Mouse (Mus musculus) brown adipose tissue, adult 24 weeks (tissue): ENCODE results near the gene Rad9a. TPM values are rescaled to one million over a fixed set of nuclear protein-coding genes. Genes with fewer than 3 reads are reported as not detected.

Source experiments
- H3K27ac ChIP-seq: fragments of 200-500 bp; replicated peaks from 2 replicates; pipeline ENCODE4 v1.5.1; 2012; ENCODE audit warnings: low read depth, mild to moderate bottlenecking, low read length
- H3K4me1 ChIP-seq: fragments of 200-500 bp; 2 replicates; pipeline ENCODE4 v1.6.1; 2012; ENCODE audit warnings: low read length, mixed read lengths; ENCODE audit not compliant: control insufficient read depth, insufficient read depth, insufficient read length
- H3K4me3 ChIP-seq: fragments of 200-500 bp; 2 replicates; pipeline ENCODE4 v1.5.1; 2012; ENCODE audit warnings: low read depth, mild to moderate bottlenecking, low read length, moderate library complexity; ENCODE audit not compliant: insufficient read depth
- polyA plus RNA-seq: library from polyadenylated mRNA; stranded (reverse); fragments of >200 nt; gene quantifications from 2 replicates; pipeline ENCODE4 v1.2.4, GENCODE M21; 2012; ENCODE audit not compliant: missing spikeins, insufficient read depth, insufficient read length

Rad9a gene
- polyA plus RNA-seq, 1 experiment: 4.4 TPM

GRCm38 (mm10) chr19:4213524-4213974 is 12.1 kb upstream of the Rad9a start:
- Histone ChIP-seq H3K4me3 (peak overlapping the region; percentile 85), H3K4me1 (no peaks in the 10 kb centered on the region), H3K27ac (no peak overlapping the region)

DNA sequence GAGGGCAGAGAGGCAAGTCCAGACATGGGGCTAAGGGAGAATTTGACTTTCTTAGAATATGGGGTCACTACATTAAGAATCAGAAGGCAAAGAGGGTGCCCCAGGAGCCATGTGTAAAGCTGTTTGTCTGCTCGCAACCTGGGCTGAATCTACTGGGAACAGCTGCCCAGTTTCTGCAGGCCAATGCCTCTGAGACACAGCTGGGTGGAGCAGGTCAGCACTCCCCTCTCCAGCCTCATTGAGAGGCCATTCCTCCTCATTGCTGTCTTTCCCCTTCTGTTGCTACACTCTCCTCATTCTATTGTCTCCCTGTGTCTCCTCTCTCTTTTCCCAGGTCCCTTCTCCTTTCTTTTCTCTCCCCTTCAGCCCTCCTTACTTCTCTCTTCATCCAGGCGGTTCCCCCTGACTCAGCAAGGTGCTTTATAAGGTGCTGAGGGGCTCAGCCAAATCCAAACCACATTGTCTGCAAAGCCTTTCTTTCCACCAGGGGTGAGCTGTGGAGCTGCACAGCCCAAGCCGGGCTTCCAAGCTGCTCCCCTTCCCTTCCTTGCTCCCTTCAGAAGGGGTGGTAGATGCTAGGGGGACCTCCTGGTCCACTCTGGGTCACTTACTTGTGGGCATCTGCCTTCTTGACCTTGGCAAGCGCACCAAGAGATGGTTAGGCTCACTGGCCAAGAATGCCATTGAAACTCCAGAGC is 10.6 kb upstream of the Rad9a start:
- Histone ChIP-seq H3K4me3 (no peak overlapping the region), H3K4me1 (no peaks in the 10 kb centered on the region), H3K27ac (no peak overlapping the region)

GRCm38 (mm10) chr19:4208563-4208962 is 7.1 kb upstream of the Rad9a start:
- Histone ChIP-seq H3K4me1 (no peaks in the 10 kb centered on the region), H3K27ac (no peak overlapping the region), H3K4me3 (no peak overlapping the region)

DNA sequence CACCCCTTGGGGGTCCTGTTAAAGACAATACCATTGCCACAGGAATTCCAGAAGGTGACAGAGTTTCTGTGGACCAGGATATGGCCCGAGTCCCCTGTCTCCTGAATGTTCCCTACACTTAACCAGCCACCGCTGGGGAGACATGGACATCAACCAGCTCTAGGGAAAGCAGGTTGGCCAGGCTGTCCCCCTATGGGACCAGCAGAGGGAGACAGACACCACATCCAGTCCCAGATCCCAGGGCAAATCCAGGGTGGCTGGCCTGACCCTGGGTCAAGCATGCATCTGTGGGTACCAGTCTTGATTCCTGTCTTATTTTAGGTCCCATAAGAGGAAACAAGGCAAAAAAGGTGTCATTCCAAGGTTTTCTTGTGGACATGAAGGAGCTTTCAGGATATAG is 5.5 kb upstream of the Rad9a start:
- Histone ChIP-seq H3K4me3 (no peak overlapping the region), H3K27ac (no peak overlapping the region), H3K4me1 (no peaks in the 10 kb centered on the region)

DNA sequence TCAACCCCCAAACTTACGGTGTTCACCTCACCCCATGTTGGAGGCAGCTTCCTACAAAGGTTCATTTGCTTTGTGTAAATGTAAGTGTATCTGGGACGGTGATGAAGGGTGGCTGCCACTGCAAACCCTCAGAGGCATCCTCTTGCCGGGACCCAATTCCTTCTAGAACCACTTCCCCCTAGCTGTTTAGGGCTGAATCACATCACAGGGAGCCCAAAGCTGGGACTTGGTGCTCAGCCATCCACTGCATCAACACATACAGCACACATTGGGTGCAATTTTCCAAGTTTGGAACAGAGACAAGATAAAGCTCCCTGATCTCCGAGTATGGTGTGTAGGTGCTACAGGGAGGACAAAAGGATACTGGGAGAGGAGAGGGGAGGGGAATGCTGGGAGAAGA is 3.4 kb upstream of the Rad9a start:
- H3K27ac ChIP-seq: no peak overlapping the region
- H3K4me1 ChIP-seq: peaks cover 7% of the 10 kb centered on the region; the same call in 1 of the 2 replicates
- no peak overlapping the region for H3K4me3 ChIP-seq

GRCm38 (mm10) chr19:4203604-4204326 is 2.3 kb upstream of the Rad9a start:
- Histone ChIP-seq H3K4me1 (peaks cover 7% of the 10 kb centered on the region; the same call in 1 of the 2 replicates), H3K27ac (no peak overlapping the region), H3K4me3 (no peak overlapping the region)

GRCm38 (mm10) chr19:4203148-4203547 is 1.7 kb upstream of the Rad9a start:
- no peak overlapping the region for H3K27ac ChIP-seq
- peaks cover 7% of the 10 kb centered on the region; the same call in 1 of the 2 replicates for H3K4me1 ChIP-seq
- H3K4me3 ChIP-seq: no peak overlapping the region

DNA sequence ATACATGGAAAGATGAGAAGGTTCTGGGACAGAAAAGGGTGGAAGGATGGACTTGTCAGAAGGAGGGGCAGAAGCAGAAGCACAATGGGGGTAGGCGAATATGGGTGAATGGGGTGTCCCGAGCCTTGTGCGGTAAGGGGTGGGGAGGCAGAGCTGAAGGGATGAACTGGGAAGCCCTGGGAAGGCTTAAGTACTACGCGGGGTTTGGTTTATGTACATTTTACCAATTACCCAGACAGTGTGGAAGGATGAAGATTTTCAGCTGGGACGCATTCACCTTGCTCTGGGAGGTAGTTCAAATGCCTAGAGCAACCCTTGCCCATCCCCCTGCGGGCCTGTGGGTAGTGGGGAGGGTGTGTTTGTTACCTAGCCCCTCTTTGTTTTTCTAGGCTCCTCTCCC is 687 bp upstream of the Rad9a start:
- peak overlapping the region; percentile 70 for H3K4me3 ChIP-seq
- peaks cover 7% of the 10 kb centered on the region; the same call in 1 of the 2 replicates for H3K4me1 ChIP-seq
- no peak overlapping the region for H3K27ac ChIP-seq

GRCm38 (mm10) chr19:4197180-4197579 is 4.3 kb downstream of the Rad9a start:
- Histone ChIP-seq H3K4me1 (peaks cover 24% of the 10 kb centered on the region), H3K4me3 (no peak overlapping the region), H3K27ac (no peak overlapping the region)

DNA sequence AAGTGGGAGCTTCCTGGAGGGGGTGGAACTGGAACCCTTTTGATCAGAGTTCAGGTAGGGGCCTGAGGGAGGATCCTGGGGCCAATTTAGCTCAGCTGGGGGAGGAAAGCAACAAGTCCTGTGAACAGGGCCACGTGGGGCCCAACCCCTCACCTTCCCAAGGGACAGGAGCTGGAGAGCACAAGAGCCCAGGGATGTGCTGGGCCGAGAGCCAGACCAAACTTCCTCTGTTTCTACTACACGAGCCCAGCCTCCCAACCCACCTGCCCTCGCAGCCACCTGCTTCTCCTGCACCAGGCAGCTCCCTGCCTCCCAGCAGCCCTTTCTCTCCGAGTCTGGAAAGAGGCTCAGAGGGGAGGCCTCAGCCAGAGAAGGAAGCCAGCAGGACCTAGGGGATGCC is 4.9 kb downstream of the Rad9a start:
- Histone ChIP-seq H3K4me3 (no peak overlapping the region), H3K27ac (no peak overlapping the region), H3K4me1 (peaks cover 24% of the 10 kb centered on the region)

GRCm38 (mm10) chr19:4196048-4196447 is 5.4 kb downstream of the Rad9a start:
- Histone ChIP-seq H3K27ac (no peak overlapping the region), H3K4me3 (no peak overlapping the region)

GRCm38 (mm10) chr19:4194776-4195650 is 6.4 kb downstream of the Rad9a start:
- H3K4me3 ChIP-seq: no peak overlapping the region
- no peak overlapping the region for H3K27ac ChIP-seq
- peaks cover 17% of the 10 kb centered on the region for H3K4me1 ChIP-seq

More at GRCm38 (mm10) chr19:4196048-4196447, 5.4 kb downstream of the Rad9a start:
- H3K4me1 ChIP-seq: peaks cover 24% of the 10 kb centered on the region

DNA sequence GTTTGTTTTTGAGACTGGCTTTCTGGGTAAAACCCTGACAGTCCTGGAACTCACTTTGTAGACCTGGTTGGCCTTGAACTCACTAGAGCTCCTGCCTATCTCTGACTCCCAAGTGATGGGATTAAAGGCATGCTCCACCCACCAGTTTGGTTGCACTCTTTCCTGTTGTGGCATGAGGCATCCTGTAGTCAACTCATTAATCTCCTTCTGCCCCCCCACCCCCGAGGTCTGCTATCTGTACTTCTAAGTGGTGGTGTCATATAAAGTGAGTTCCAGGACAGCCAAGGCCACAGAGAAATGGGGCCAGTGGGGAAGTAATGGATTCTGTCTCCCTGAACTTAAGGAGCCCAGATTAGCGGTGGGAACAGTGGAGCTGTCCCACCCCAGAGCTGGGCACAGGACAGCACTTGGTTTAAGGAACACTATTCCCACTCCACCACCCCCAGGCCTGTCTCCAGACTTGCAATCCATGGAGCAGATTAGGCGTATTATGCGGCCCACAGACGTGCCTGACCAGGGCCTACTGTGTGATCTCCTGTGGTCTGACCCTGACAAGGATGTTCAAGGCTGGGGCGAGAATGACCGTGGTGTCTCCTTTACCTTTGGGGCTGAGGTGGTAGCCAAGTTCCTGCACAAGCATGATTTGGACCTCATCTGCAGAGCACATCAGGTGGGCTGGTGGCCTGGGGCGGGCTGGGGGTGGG is 7.3 kb downstream of the Rad9a start:
- Histone ChIP-seq H3K4me3 (no peak overlapping the region), H3K4me1 (peaks cover 17% of the 10 kb centered on the region), H3K27ac (no peak overlapping the region)

DNA sequence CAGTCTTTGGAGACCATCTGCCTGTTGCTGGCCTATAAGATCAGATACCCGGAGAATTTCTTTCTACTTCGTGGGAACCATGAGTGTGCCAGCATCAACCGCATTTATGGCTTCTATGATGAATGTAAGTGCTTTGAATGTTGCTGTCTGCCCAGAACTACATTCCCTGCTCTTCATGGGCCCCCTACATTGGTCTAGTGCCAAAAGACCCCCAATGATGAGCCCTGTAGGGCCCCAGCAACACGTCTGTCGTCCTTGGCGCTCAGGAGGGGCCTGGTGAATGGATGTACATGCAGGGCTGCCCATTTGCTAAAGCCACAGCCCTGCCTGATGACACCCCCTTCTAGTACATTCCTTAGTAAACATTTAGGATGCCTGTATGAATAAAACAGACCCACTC is 8.3 kb downstream of the Rad9a start:
- H3K27ac ChIP-seq: no peak overlapping the region

More for the DNA sequence above, 8.3 kb downstream of the Rad9a start:
- H3K4me1 ChIP-seq: peaks cover 17% of the 10 kb centered on the region
- H3K4me3 ChIP-seq: peak overlapping the region; percentile 94
